Mouse (Mus musculus) midbrain, embryonic 10.5 days (tissue): Measurements from ENCODE around the gene Brms1l. TPM values are rescaled to one million over a fixed set of nuclear protein-coding genes. Genes with fewer than 3 reads are reported as not detected.
A peak's percentile ranks its signal among the peaks of the same experiment; 100 is the strongest.

Experiments
- DNase-seq: peaks from one replicate; pipeline ENCODE4 v3.0.0-alpha.2; 2017; ENCODE audit warnings: low spot score
- H3K27ac ChIP-seq: fragments of 300-500 bp; sonication (generic); replicated peaks from 2 replicates; pipeline ENCODE4 v1.5.1; 2016; ENCODE audit warnings: mild to moderate bottlenecking
- H3K27me3 ChIP-seq: fragments of 300-500 bp; sonication (generic); 2 replicates; pipeline ENCODE4 v1.6.1; 2016; ENCODE audit warnings: low read depth, mild to moderate bottlenecking; ENCODE audit not compliant: poor library complexity, severe bottlenecking
- H3K36me3 ChIP-seq: fragments of 300-500 bp; sonication (generic); 2 replicates; pipeline ENCODE4 v1.6.1; 2016; ENCODE audit warnings: mild to moderate bottlenecking, moderate library complexity
- H3K4me1 ChIP-seq: fragments of 300-500 bp; sonication (generic); 2 replicates; pipeline ENCODE4 v1.6.1; 2016
- H3K4me3 ChIP-seq: fragments of 300-500 bp; sonication (generic); 2 replicates; pipeline ENCODE4 v1.5.1; 2016; ENCODE audit warnings: mild to moderate bottlenecking, moderate library complexity
- H3K9me3 ChIP-seq: fragments of 300-500 bp; sonication (generic); replicated peaks from 2 replicates; pipeline ENCODE4 v1.6.1; 2016; ENCODE audit warnings: mild to moderate bottlenecking
- WGBS: fragments of 180-500 bp; shearing (Covaris S2); methylation state at CpG from one replicate; pipeline ENCODE4 v1.1.7; 2016; 5-methylcytosine and 5-hydroxymethylcytosine counted together
- polyA plus RNA-seq: library from polyadenylated mRNA; unstranded; fragments of >200 nt; fragmentation: Nextera tagmentation; extraction: Ambion mirVana; gene quantifications from 2 replicates; pipeline ENCODE4 v1.2.1, GENCODE M21; 2016

Brms1l gene
- polyA plus RNA-seq, 1 experiment from 2014 or later: 36.2 TPM

DNA sequence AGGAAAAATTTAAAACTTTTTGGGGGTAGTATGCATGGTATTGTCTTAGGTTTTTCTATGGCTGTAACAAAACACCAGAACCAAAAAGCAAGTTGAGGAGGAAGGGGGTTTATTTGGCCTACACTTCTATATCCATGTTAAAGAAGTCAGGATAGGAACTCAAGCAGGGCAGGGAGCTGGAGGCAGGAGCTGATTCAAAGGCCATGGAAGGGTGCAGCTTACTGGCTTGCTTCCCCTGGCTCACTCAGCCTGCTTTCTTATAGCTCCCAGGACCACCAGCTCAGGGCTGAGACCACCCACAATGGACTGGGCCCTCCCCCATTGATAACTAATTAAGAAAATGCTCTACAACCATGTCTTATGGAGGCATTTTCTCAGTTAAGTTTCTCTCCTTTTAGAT lies 3.2 kb upstream of the Brms1l start:
- peaks cover 14% of the 10 kb centered on the region for H3K4me1 ChIP-seq
- H3K9me3 ChIP-seq: no peaks in the 10 kb centered on the region
- H3K27me3 ChIP-seq: no peaks in the 10 kb centered on the region
- DNase-seq: no peak
- H3K36me3 ChIP-seq: no peaks in the 10 kb centered on the region
- no peak overlapping the region for H3K4me3 ChIP-seq
- H3K27ac ChIP-seq: no peak overlapping the region

DNA sequence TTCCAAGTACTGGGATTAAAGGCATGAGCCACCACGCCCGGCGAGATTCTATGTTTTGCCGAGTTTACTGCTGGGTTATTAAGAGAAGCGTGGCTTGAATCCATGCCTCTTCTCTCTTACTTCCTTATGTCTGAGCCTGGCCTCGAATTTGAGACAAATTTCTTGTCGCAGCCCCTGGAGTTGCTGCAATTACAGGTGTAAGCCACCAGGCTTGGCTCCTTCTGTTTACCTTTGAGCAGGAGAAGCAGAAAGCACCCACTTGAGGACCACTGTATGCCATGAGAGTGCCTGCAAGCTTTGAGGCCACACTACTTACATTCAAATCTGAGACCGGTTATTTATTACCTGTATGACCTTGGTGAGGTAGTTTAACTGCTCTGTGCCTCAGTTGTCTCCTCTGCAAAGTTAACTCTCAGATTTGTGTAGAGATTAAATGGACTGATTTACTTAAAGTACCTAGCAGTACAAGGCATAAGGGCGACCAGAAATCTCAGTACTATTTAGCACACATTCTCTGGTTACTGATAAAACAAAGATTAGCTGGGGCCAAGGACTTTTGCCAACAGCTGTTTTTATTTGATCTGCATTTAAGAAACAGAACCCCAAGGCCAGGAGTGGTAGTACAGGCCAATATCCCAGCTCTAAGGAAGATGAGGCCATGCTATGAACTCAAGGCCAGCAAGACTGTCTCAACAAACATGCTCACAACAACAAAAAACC lies 2.1 kb upstream of the Brms1l start:
- Histone ChIP-seq H3K36me3 (0 out of 2 replicates have a peak, but pooled peaks cover 2% of the 10 kb centered on the region), H3K27ac (no peak overlapping the region), H3K27me3 (no peaks in the 10 kb centered on the region), H3K4me3 (no peak overlapping the region), H3K4me1 (peaks cover 18% of the 10 kb centered on the region), H3K9me3 (no peaks in the 10 kb centered on the region)
- DNase-seq: no peak
- WGBS: 69% methylated on average over 9 of the region's 9 CpGs

DNA sequence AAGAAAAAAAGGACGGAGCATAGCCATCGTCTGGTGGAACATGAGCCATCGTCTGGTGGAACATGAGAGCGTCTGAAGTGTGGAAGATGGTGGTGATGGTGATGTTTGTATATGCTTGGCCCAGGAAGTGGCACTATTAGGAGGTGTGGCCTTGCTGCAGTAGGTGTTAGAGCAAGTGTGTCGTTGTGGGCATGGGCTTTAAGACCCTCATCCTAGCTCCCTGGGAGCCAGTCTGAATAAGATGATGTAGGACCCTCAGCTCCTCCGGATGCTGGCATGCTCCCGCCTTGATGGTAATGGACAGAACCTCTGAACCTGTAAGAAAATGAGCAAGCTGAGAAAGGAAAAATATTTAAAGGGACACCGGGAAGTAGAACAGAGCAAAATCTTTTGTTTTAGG lies 1.2 kb upstream of the Brms1l start:
- H3K36me3 ChIP-seq: peaks cover 5% of the 10 kb centered on the region; the same call in 1 of the 2 replicates
- 87% methylated on average over 8 of the region's 8 CpGs for WGBS
- DNase-seq: no peak
- no peaks in the 10 kb centered on the region for H3K27me3 ChIP-seq
- no peak overlapping the region for H3K4me3 ChIP-seq
- H3K4me1 ChIP-seq: peaks cover 18% of the 10 kb centered on the region
- H3K9me3 ChIP-seq: no peaks in the 10 kb centered on the region
- no peak overlapping the region for H3K27ac ChIP-seq

DNA sequence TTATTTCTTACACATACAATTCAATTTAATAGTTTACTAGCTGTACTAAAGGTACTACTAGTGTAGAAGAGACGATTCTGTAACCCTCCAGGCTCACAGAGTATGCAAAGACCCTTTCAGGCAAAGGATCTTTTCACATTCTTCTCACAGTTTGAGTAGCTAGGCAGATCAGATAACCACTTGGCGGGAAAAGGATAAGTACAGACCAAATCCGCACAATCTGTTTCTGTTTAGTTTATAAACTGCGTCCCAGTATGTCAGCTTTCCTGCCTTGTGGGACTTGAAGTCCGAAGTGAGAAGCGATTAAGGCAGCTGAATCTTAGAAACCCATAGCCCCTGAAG lies 296 bp upstream of the Brms1l start:
- under 1% methylated on average over 6 of the region's 6 CpGs for WGBS
- Histone ChIP-seq H3K9me3 (no peaks in the 10 kb centered on the region), H3K27me3 (no peaks in the 10 kb centered on the region), H3K27ac (peak overlapping the region; percentile 92), H3K36me3 (peaks cover 12% of the 10 kb centered on the region; the same call in 1 of the 2 replicates), H3K4me3 (peak overlapping the region; percentile 88), H3K4me1 (peaks cover 18% of the 10 kb centered on the region)
- no peak for DNase-seq

DNA sequence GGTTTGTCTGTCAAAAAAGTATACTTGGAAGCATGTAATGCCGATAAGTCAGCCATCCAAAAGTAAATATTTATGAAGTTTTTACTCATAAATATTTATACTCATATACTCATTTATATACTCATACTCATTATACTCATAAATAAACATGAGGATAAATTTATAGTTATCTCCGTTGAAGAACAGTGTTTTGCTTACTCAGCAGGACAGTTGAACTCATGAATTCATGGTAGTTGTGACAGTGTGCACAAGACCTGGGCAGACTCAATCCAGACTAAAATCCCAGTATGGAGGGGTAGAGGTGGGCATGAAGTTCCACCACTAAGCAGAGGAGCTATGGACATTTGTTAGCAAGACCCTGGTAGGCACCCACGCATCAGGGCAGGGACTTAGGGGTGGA lies 1.4 kb downstream of the Brms1l start:
- H3K4me3 ChIP-seq: peak overlapping the region; percentile 88; the same call in 1 of the 2 replicates

DNA sequence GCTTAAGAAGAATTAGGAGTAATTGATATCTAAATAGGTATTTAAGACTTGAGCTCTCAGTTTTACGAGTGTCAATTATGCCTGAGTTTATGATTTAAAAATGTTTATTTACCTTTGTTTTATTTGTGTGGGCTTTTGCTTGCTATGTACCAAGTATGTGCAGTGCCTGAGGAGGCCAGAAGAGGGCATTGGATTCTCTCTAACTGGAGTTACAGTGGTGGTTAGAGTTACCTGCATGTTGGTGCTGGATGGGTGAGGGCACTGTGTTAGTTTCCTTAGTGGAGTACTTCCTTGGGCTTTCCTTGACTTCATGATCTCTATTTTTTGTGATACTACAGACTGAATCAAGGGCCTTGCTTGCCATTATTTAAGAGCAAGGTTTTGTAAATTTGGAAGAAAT lies 10.6 kb downstream of the Brms1l start:
- peaks cover 70% of the 10 kb centered on the region for H3K36me3 ChIP-seq
- peak; percentile 24 for DNase-seq

More for the DNA sequence above, 1.4 kb downstream of the Brms1l start:
- Histone ChIP-seq H3K4me1 (peaks cover 18% of the 10 kb centered on the region), H3K27ac (no peak overlapping the region), H3K27me3 (no peaks in the 10 kb centered on the region), H3K36me3 (peaks cover 22% of the 10 kb centered on the region), H3K9me3 (no peaks in the 10 kb centered on the region)
- 88% methylated on average over 3 of the region's 3 CpGs for WGBS
- DNase-seq: no peak

DNA sequence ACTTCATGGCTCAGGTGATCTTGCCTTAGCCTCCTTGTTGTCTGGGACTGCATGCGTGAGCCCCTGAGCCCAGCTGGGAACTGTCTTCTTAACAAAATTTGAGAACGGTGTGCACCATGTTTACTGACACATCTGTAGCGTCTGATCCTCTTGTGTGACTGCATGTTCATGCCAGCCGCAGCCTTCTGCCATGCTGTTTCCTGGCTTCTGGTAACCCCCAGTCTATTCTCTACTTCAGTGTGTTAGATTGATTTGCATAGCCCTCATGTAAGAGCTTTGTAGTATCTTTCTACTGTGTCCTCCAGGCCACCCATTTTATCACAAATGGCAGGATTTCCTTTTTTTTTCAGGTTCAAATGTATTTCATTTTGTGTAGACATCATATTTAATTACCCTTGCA lies 11.7 kb downstream of the Brms1l start:
- H3K27me3 ChIP-seq: no peaks in the 10 kb centered on the region
- H3K4me1 ChIP-seq: no peaks in the 10 kb centered on the region
- H3K27ac ChIP-seq: no peak overlapping the region
- no peaks in the 10 kb centered on the region; the same call in 1 of the 2 replicates for H3K9me3 ChIP-seq
- no peak for DNase-seq
- H3K36me3 ChIP-seq: peaks cover 64% of the 10 kb centered on the region
- WGBS: 92% methylated on average over 4 of the region's 4 CpGs
- no peak overlapping the region for H3K4me3 ChIP-seq

More for the DNA sequence above, 10.6 kb downstream of the Brms1l start:
- Histone ChIP-seq H3K9me3 (no peaks in the 10 kb centered on the region; the same call in 1 of the 2 replicates), H3K4me3 (no peak overlapping the region), H3K4me1 (no peaks in the 10 kb centered on the region), H3K27ac (no peak overlapping the region), H3K27me3 (no peaks in the 10 kb centered on the region)
- 84% methylated on average over 1 of the region's 1 CpGs for WGBS

DNA sequence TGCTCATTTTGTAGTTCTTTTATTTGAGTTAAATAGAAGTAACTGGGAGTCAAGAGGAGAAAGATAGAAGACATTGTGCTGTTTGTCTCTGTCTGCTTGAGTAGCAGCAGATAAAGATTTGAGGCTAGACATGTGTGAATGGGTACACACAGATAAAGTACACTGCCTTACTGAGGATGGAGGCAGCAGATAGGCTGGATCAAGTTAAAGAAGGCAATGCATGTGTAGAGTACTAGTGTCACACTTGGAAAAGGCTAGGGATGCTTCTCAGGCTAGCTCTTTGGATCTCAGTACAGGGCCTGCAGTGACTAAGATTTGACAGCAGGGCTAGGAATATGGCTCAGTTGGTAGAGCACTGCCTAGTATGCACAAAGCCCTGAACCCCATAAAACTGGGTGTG lies 14.5 kb downstream of the Brms1l start:
- H3K4me3 ChIP-seq: no peak overlapping the region
- no peaks in the 10 kb centered on the region for H3K27me3 ChIP-seq
- no peak for DNase-seq
- peaks cover 72% of the 10 kb centered on the region for H3K36me3 ChIP-seq
- H3K4me1 ChIP-seq: no peaks in the 10 kb centered on the region
- H3K9me3 ChIP-seq: no peaks in the 10 kb centered on the region; the same call in 1 of the 2 replicates
- H3K27ac ChIP-seq: no peak overlapping the region

DNA sequence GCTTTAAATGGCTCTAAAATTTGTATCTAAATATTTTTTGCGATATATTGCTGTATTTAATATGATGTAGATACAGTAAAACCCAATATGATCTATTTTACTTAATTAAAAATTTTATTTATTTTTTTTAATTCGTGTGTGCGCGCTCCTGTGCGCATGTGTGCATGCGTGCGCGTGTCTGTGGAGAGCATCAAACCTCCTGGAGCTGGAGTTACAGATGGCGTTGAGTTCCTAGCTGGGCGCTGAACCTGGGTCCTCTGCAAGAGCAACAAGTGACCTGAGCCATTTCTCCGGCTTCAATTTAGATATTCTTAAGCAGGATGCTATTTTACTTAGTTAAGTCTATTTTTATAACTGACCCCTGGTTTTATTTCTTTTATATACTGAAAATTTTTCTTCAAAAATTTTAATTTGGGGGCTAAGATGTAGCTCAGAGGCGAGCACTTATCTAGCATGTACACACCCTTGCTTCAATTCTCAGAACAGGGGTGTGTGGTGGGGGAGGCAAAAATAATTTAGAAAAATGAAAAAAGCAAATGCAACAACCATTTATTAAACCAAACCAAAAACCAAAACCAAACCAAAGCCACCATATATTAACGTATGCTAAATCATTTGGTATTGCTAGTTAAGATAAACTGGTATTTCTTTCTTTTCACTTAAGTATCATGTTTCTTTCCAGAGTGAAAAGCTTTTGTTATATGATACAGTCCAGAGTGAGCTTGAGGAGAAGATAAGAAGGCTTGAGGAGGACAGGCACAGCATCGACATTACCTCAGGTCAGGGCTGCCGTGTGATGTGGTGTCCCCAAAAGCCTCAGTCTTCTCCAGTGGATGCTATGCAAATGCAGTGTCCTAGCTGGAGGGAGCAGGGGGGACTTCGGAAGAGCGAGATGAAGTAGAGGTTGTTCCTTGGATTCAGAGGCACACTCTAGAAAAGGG lies 23.6 kb downstream of the Brms1l start:
- Histone ChIP-seq H3K27ac (no peak overlapping the region), H3K27me3 (no peaks in the 10 kb centered on the region), H3K4me3 (no peak overlapping the region), H3K36me3 (peaks cover 93% of the 10 kb centered on the region), H3K4me1 (no peaks in the 10 kb centered on the region), H3K9me3 (peaks cover 14% of the 10 kb centered on the region)
- 93% methylated on average over 17 of the region's 17 CpGs for WGBS
- no peak for DNase-seq

DNA sequence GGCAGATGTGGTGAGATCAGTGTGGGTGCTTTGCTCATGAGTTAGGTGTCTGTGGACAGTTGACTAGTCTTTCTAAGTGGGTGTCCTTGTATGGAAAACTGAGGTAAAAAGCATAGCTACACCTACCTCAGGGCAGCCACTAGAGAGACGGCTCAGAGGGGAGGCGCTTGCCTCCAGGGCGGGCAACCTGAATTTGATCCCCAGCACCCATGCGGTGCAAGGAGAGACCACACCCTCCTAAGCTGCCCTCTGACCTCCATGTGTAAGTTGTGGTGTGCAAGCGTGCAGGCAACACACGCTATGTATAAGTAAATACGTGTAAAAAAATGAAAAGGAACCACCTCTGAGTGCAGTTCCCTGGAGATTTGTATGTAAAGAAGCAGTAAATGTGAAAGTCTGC lies 24.5 kb downstream of the Brms1l start:
- H3K27me3 ChIP-seq: no peaks in the 10 kb centered on the region
- 91% methylated on average over 7 of the region's 7 CpGs for WGBS
- H3K27ac ChIP-seq: no peak overlapping the region
- H3K4me1 ChIP-seq: no peaks in the 10 kb centered on the region
- H3K4me3 ChIP-seq: no peak overlapping the region
- DNase-seq: no peak
- H3K36me3 ChIP-seq: peaks cover 93% of the 10 kb centered on the region
- H3K9me3 ChIP-seq: peaks cover 14% of the 10 kb centered on the region

DNA sequence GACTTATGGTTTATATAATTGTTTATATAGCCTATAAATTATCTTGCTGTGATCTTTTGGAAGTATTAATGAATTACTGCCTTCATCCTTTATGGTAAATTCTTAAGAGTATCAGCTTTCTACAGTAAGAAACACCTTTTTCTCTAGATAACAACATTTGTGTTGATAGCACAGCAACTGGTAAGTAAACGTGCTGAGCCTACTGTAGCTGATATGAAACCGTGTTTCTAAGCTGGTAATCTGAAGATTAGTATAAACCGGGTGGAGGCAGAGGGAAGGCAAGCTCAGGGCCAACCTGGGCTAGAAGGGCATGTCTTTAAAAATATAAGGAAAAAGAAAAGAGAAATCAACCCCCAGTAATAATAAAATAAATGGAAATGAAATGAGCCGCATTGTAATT lies 31.6 kb downstream of the Brms1l start:
- no peaks in the 10 kb centered on the region for H3K4me1 ChIP-seq
- no peak for DNase-seq
- H3K9me3 ChIP-seq: no peaks in the 10 kb centered on the region; the same call in 1 of the 2 replicates
- no peak overlapping the region for H3K4me3 ChIP-seq
- H3K27me3 ChIP-seq: no peaks in the 10 kb centered on the region
- H3K36me3 ChIP-seq: peaks cover 82% of the 10 kb centered on the region
- no peak overlapping the region for H3K27ac ChIP-seq
- WGBS: 92% methylated on average over 4 of the region's 4 CpGs

DNA sequence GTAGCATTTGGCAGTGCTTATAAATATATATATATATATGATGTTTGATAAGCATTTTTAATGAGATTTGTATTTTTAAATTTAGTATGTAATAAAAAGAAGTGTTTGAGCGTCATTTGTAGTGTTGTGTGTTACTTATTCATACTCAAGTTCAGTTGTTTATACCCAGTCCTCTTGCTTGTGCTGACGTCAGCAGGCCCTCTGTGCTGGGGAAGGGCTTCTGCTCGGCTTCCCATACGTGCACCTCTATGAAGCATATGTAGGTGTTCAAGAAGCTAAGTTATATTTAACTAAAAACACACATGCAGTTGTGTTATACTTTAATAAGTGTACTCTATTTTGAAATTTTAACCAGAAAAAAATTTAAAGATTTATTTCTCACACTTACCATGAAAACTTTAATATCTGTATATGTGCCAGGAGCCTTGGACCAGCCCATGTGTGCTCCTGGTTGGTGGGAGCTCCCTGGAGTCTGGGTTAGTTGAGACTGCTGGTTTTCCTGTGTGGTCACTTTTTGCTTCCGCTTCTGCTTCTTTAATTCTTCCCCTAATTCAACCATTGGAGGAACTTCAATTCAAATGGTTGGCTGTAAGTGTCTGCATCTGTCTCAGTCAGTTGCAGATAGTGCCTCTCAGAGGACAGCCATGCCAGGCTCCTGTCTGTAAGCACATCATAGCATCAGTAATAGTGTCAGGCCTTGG lies 33.6 kb downstream of the Brms1l start:
- H3K4me3 ChIP-seq: no peak overlapping the region
- no peak for DNase-seq
- peaks cover 64% of the 10 kb centered on the region for H3K36me3 ChIP-seq
- H3K27me3 ChIP-seq: no peaks in the 10 kb centered on the region
- no peaks in the 10 kb centered on the region for H3K4me1 ChIP-seq
- WGBS: 94% methylated on average over 5 of the region's 5 CpGs
- H3K27ac ChIP-seq: no peak overlapping the region
- H3K9me3 ChIP-seq: no peaks in the 10 kb centered on the region; the same call in 1 of the 2 replicates
